Mouse (Mus musculus) kidney, adult 2 months (tissue): Measurements from ENCODE around the gene Phactr1.

Source experiments
- CTCF ChIP-seq: fragments of 200-500 bp; conservative IDR thresholded peaks from 2 replicates; pipeline ENCODE4 v1.5.1; 2011; ENCODE audit warnings: low read depth, mild to moderate bottlenecking, control low read depth, low read length, moderate library complexity, mixed read lengths; ENCODE audit not compliant: insufficient read depth, insufficient read length
- POLR2A ChIP-seq: fragments of 200-500 bp; IDR thresholded peaks from one replicate; pipeline ENCODE4 v1.6.1; 2011; ENCODE audit warnings: low read depth, low read length, control low read depth

GRCm38 (mm10) chr13:42991164-42991563, 310.7 kb downstream of the Phactr1 start:
- no peak for TF ChIP-seq CTCF
- no peak for TF ChIP-seq POLR2A
